Mouse (Mus musculus) liver, embryonic 14.5 days (tissue): ENCODE data around the gene Tubb2b.

Experiments
- CTCF ChIP-seq: IDR thresholded peaks from 2 replicates; pipeline ENCODE4 v1.5.1; 2016; ENCODE audit warnings: antibody characterized with exemption, low read depth, control low read depth
- EP300 ChIP-seq: IDR thresholded peaks from 2 replicates; pipeline ENCODE4 v1.6.1; 2016; ENCODE audit warnings: antibody characterized with exemption, low read depth

DNA sequence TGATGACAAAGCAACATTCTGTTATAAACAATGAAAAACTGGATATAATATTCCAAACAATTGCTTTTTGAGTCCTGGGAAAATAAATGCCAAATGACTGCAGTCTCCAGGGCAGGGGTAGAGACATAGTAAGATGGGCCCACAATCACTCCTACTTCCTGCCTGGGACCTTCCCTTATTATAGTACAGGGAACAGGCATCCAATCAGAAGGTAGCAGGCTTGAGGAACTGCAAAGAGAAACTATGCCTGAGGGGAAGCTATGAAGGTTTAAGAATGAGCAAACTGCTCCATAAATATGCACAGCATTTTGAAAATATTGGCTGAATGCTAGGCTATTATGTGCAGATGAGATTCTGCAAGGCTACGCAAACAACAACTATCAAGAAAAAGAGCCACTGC is 23.3 kb downstream of the Tubb2b start:
- TF ChIP-seq CTCF (no peak), EP300 (no peak)
